Mouse (Mus musculus) bone marrow, adult 2 months (tissue): ENCODE results near the gene Afap1.

Experiments used
- CTCF ChIP-seq: fragments of 200-500 bp; IDR thresholded peaks from 2 replicates; pipeline ENCODE4 v1.5.1; 2011; ENCODE audit warnings: low read length, control low read depth; ENCODE audit not compliant: control insufficient read depth, insufficient read depth
- POLR2A ChIP-seq: fragments of 200-500 bp; IDR thresholded peaks from 2 replicates; pipeline ENCODE4 v1.6.1; 2011; ENCODE audit warnings: low read depth, mild to moderate bottlenecking, control low read depth, low read length, borderline replicate concordance; ENCODE audit not compliant: control insufficient read depth

DNA sequence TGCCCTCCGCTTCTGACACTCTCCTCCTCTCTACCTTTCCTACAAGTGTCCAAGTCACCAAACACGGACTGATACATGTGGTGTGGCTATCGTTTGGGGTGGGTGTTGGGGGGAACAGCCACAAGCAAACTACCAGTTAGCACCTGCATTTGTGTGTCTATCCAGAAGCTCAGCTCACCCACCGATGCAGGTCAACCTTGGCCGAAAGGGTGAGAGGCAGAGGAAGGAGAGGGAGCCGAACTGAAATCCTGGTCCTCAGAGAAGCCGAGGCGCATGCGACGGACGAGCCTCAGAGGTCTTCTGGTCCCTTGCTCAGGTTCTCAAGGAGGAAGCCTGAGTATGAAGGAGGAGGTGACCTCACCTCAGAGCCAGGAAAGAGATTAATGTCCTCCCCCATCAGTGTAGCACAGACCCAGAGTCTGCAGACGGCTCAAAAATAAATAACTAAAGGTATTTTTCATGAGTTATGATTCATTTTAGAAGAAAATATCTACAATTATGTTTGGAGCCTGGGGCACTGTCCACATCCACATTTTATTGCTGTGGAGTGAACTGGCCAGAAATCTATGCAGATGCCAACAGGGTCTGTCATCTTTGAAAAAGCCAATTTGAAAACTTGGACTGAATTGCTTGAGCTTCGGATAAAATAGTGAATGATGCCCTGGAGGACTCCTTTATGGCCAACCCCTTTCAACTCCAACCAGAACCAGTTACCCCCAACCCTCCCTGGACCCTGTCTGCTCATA is 2.0 kb upstream of the Afap1 start:
- TF ChIP-seq CTCF (no peak), POLR2A (no peak)
